Mouse (Mus musculus) kidney, postnatal 0 days (tissue): Measurements from ENCODE around the gene Cyp2s1. TPM values are rescaled to one million over a fixed set of nuclear protein-coding genes. Genes with fewer than 3 reads are reported as not detected.
"Not testable (repeated sequence)": the region's sequence is repeated elsewhere in the genome, so short reads cannot be mapped to it uniquely, and the experiment has no call there.

ENCODE experiments used
- ATAC-seq: fragments of 200-750 bp; cut with Nextera tagmentation; replicated peaks from 2 replicates; pipeline ENCODE4 v1.8.0; 2017; ENCODE audit warnings: low read depth, moderate number of reproducible peaks, moderate TSS enrichment, moderate library complexity; ENCODE audit not compliant: low FRiP score
- DNase-seq: peaks from one replicate; pipeline ENCODE4 v3.0.0-alpha.2; 2016; ENCODE audit warnings: low spot score
- H3K27ac ChIP-seq: fragments of 300-500 bp; sonication (generic); 2 replicates; pipeline ENCODE4 v1.5.1; 2014; ENCODE audit warnings: mild to moderate bottlenecking
- H3K27me3 ChIP-seq: fragments of 300-500 bp; sonication (generic); 2 replicates; pipeline ENCODE4 v1.6.1; 2014; ENCODE audit warnings: low read length, mixed read lengths; ENCODE audit not compliant: insufficient read depth
- H3K36me3 ChIP-seq: fragments of 300-500 bp; sonication (generic); 2 replicates; pipeline ENCODE4 v1.6.1; 2014; ENCODE audit warnings: low read length, mixed read lengths; ENCODE audit not compliant: insufficient read depth
- H3K4me1 ChIP-seq: fragments of 300-500 bp; sonication (generic); replicated peaks from 2 replicates; pipeline ENCODE4 v1.6.1; 2014; ENCODE audit warnings: antibody characterized with exemption, low read length, mixed read lengths; ENCODE audit not compliant: insufficient read depth
- H3K4me2 ChIP-seq: fragments of 300-500 bp; sonication (generic); 2 replicates; pipeline ENCODE4 v1.6.1; 2014; ENCODE audit warnings: mild to moderate bottlenecking, low read length, moderate library complexity, mixed read lengths
- H3K4me3 ChIP-seq: fragments of 300-500 bp; sonication (generic); replicated peaks from 2 replicates; pipeline ENCODE4 v1.5.1; 2014; ENCODE audit warnings: low read depth, low read length
- H3K9ac ChIP-seq: fragments of 300-500 bp; sonication (generic); 2 replicates; pipeline ENCODE4 v1.6.1; 2014; ENCODE audit warnings: low read depth, low read length
- H3K9me3 ChIP-seq: fragments of 300-500 bp; sonication (generic); replicated peaks from 2 replicates; pipeline ENCODE4 v1.6.1; 2016; ENCODE audit warnings: low read length, inconsistent platforms, mixed read lengths
- CTCF ChIP-seq: IDR thresholded peaks from 2 replicates; pipeline ENCODE4 v1.5.1; 2016; ENCODE audit warnings: antibody characterized with exemption, low read depth, mild to moderate bottlenecking, moderate library complexity
- WGBS: fragments of 180-500 bp; shearing (Covaris S2); extraction: QIAGEN DNeasy Blood & Tissue Kit; methylation state at CpG from one replicate; pipeline ENCODE4 v1.1.7; 2014; 5-methylcytosine and 5-hydroxymethylcytosine counted together
- polyA plus RNA-seq: library from polyadenylated mRNA; unstranded; fragments of >200 nt; fragmentation: Nextera tagmentation; extraction: Ambion mirVana; gene quantifications from 2 replicates; pipeline ENCODE4 v1.2.1, GENCODE M21; 2015

Gene Cyp2s1
- polyA plus RNA-seq, 1 experiment from 2014 or later = 26.7 TPM

DNA sequence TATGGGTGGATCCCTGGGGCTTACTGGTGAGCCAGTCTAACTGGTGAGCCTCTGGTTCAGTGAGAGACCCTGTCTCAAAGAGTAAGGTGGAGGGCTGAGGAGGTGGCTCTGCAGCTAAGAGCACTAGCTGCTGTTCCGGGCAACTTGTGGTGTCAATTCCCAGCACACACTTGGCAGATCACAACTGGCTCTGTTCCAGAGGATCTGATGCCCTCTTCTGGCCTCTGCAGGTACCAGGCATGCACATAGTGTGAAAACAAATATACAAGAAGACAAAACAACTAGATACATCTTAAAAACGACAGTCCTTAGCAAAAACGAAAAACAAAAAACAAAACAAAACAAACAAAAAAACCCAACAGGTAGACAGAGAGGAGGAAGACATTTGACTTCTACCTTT, 23.0 kb downstream of the Cyp2s1 start:
- no peak for TF ChIP-seq CTCF
- 59% methylated on average over 3 of the region's 3 CpGs for WGBS
- Histone ChIP-seq H3K27ac (no peak overlapping the region), H3K9ac (no peak overlapping the region), H3K36me3 (no peaks in the 10 kb centered on the region), H3K4me2 (no peak overlapping the region), H3K4me1 (0 out of 2 replicates have a peak, but pooled peaks cover 3% of the 10 kb centered on the region), H3K9me3 (no peaks in the 10 kb centered on the region), H3K27me3 (no peaks in the 10 kb centered on the region), H3K4me3 (no peak overlapping the region)
- DNase-seq (no peak), ATAC-seq (no peak)

- ATAC-seq, H3K9ac ChIP-seq, H3K4me2 ChIP-seq, H3K4me1 ChIP-seq, H3K36me3 ChIP-seq, H3K27me3 ChIP-seq, H3K27ac ChIP-seq, H3K4me3 ChIP-seq, H3K9me3 ChIP-seq, DNase-seq: not testable (repeated sequence)
- 63% methylated on average over 9 of the region's 9 CpGs for WGBS
These were observed 23.7 kb downstream of the Cyp2s1 start for GRCm38 (mm10) chr7:25792966-25793365.

DNA sequence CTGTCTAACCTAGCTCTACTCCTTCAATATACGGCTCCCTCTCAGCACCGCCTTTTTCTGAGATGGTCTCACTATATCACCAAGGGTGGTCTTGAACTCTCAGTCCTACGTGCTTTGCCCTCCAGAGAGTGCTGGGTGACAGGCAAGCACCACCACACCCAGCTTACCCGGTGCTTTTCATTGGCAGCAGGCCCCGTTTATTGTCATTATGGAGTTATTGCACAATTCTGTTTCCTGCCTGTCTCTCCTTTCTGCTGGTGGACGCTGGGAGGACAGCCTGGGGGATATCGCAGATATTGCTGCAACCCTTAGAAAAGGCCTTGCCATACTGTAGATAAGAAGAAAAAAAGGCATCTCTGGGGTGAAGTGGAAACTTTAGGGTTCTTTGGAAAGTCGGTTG, 26.1 kb downstream of the Cyp2s1 start:
- DNase-seq = no peak
- no peak overlapping the region for H3K4me2 ChIP-seq
- no peak overlapping the region for H3K4me3 ChIP-seq

GRCm38 (mm10) chr7:25789129-25789440, 27.6 kb downstream of the Cyp2s1 start:
- Histone ChIP-seq H3K4me1 (peaks cover 8% of the 10 kb centered on the region; the same call in 1 of the 2 replicates), H3K9ac (no peak overlapping the region), H3K4me3 (peak overlapping the region; percentile 54), H3K36me3 (no peaks in the 10 kb centered on the region), H3K9me3 (no peaks in the 10 kb centered on the region), H3K4me2 (peak overlapping the region; percentile 76), H3K27ac (0 out of 2 replicates have a peak overlapping the region, but pooled peaks have one; percentile 6), H3K27me3 (no peaks in the 10 kb centered on the region)
- no peak for ATAC-seq
- DNase-seq = no peak
- WGBS = 46% methylated on average over 3 of the region's 3 CpGs
- TF ChIP-seq CTCF = no peak

More for the DNA sequence above, 26.1 kb downstream of the Cyp2s1 start:
- Histone ChIP-seq H3K36me3 (no peaks in the 10 kb centered on the region), H3K9ac (no peak overlapping the region), H3K27ac (no peak overlapping the region), H3K4me1 (peaks cover 8% of the 10 kb centered on the region; the same call in 1 of the 2 replicates), H3K27me3 (no peaks in the 10 kb centered on the region), H3K9me3 (no peaks in the 10 kb centered on the region)
- no peak for ATAC-seq
- 64% methylated on average over 8 of the region's 8 CpGs for WGBS
- no peak for TF ChIP-seq CTCF

- ATAC-seq (peak; percentile 77), DNase-seq (peak; percentile 92)
- H3K36me3 ChIP-seq = no peaks in the 10 kb centered on the region
- 2% methylated on average over 27 of the region's 30 CpGs for WGBS
- peaks cover 12% of the 10 kb centered on the region; the same call in 1 of the 2 replicates for H3K4me1 ChIP-seq
- H3K27me3 ChIP-seq = no peaks in the 10 kb centered on the region
- peak within 1 kb of the TSS; percentile 76 for H3K27ac ChIP-seq
- peak within 1 kb of the TSS; percentile 54 for H3K4me3 ChIP-seq
- TF ChIP-seq CTCF = no peak
- no peaks in the 10 kb centered on the region for H3K9me3 ChIP-seq
- peak within 1 kb of the TSS; percentile 76 for H3K4me2 ChIP-seq
- H3K9ac ChIP-seq = peak within 1 kb of the TSS; percentile 61
These were observed 28.2 kb downstream of the Cyp2s1 start, which contains the start of gene Axl for GRCm38 (mm10) chr7:25788220-25789128. TSS of gene Axl (minus strand) at chr7:25788705.

- Histone ChIP-seq H3K4me2 (peak overlapping the region; percentile 76), H3K9ac (peak overlapping the region; percentile 61), H3K4me3 (peak overlapping the region; percentile 54), H3K27ac (peak overlapping the region; percentile 76; the same call in 1 of the 2 replicates), H3K9me3 (no peaks in the 10 kb centered on the region), H3K4me1 (peaks cover 12% of the 10 kb centered on the region; the same call in 1 of the 2 replicates), H3K36me3 (no peaks in the 10 kb centered on the region), H3K27me3 (no peaks in the 10 kb centered on the region)
- DNase-seq = peak; percentile 38
- WGBS = 20% methylated on average over 9 of the region's 9 CpGs
- TF ChIP-seq CTCF = no peak
- ATAC-seq = no peak
These were observed 29.1 kb downstream of the Cyp2s1 start for GRCm38 (mm10) chr7:25787456-25788219.
